Mouse (Mus musculus) cerebellum, postnatal 14 days (tissue): ENCODE results near the gene Rxra.

Source experiments
- DNase-seq, 2 experiments: peaks; one replicate each; pipeline ENCODE4 v3.0.0; 2021; ENCODE audit warnings: mixed read lengths in 2 of 2

Rxra gene

DNA sequence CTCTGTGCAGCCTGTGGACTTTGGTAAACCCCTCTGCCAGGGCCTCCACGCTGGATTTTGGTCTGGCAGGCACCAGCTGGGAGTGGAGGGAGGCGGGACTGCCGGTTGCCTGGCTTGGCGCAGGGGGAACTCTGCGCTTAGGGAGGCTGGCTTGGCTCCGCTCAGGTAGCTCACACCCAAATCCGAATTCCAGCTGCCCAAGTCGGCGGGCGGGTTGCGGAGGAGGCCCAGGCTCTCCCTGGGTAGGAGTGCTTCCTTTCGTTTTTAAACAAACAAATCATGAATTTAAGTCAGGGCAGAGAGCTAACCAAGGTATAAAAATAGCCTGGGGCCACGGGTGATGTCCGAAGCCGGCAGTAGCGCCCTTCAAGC, at the start of gene Rxra:
Gene Rxra, plus strand, starts transcription at position 335 of the 372 bp plus-strand sequence.
- no peak for DNase-seq

- no peak for DNase-seq
These were observed 49.6 kb upstream of the Rxra start for GRCm38 (mm10) chr2:27626604-27627003.

- no peak for DNase-seq
These were observed 45.5 kb upstream of the Rxra start for GRCm38 (mm10) chr2:27630601-27631285.

- no peak for DNase-seq
These were observed 42.8 kb upstream of the Rxra start for GRCm38 (mm10) chr2:27633471-27633870.

- no peak for DNase-seq
These were observed 42.2 kb upstream of the Rxra start for GRCm38 (mm10) chr2:27634018-27634417.

DNA sequence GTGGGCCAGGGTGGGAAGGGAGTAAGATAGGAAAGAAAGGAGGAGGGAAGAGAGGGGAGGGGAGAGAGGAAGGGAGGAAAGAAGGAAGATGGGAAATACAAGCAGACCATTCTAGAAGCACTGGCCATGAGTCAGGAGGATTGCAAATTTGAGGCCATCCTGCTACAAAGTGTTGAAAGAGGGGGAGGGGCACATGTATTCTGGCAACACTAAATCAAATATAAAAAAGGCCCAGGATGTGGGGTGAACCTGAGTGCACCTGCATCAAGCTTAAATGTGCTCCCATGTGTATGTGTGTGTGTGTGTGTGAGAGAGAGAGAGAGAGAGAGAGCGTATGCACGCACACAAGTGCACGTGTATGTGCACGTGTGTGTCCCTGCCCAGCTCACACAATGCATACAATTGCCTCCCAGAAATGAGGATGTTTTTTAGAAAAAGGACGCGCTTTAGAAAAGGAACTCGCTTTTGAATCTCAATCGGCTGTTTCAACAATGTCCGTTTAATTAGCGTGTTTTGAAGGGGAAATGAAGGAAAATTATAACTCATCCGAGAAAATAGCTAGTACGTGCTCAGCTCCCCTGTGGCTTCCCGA, 41.0 kb upstream of the Rxra start:
- DNase-seq, result no peak

DNA sequence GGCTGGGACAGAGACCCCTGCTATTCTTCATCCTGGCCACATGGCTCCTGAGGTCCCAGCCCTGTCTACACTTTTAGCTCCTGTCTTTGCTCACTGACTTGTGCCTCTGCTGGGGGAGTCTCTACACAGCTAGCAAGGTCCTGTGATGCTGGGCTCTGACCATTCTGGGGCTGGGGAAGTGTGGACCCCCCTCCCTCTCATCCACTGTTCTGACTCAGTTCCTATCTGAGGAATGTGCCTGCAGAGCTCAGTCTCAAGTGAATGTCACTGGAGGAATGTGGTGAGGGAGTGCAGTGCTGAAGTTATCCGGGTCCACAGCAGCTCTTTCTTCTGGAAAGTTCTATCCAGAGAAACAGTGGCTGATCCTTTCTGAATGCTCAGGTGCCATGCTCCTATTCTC, 39.4 kb upstream of the Rxra start:
- no peak for DNase-seq

GRCm38 (mm10) chr2:27637281-27637896, 38.9 kb upstream of the Rxra start:
- no peak for DNase-seq

- DNase-seq, result peak; percentile 37 to 45
These were observed 36.5 kb upstream of the Rxra start for GRCm38 (mm10) chr2:27639631-27640334.

DNA sequence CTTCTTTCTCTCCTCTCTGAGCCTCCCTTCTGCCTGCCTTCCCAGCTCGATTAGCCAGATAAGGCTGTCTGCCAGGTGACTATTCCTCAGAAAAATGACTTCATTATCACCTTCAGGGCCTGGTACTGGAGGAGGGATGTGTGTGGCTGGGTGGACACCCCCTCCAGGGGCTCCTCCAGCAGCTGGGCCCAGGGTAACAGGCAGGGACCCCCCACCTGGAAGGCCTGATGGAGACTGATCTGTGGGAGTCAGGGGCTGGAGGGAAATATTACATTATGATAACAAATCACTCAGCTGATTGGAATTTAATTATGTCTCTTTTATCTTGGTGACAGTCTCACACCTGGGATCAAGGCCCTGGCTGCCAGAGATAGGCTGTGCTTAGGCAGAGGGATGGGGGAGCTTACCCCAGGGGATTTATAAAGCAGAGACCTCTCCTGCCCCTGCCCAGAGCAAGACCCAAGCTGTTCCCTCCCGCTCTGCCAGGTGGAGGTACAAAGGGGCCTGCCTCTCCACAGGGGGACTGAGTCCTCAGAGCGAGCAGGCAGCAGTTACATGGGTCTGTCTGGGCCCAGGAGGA, 35.2 kb upstream of the Rxra start:
- DNase-seq, result peak in 1 of 2 experiments; percentile 27

DNA sequence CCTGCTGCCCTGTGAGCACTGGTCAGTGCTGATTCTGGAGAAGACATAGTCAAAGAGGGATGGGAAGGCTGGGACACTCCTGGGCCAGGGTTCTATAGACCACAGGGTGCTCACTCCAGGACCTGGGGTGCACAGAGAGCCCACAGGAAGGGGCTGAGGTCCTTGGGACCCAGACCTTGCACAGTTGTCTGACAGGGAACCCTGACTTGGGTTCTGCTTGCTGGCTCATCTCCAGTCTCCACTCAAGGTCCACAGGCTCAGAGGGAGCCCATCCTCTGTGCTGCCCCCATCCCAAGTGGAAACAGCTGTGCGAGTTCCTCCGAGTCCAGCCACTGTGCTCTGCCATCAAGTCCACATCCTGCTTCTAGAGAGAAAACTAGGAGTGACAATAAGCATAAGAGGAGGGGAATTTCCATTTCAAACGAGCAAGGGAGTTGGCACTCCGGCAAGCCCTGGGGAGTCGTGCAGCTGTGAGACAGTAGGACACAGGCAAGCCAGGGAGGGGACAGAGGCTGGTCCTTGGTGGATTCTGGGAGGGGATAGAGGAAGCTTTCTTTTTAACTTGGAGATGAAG, 31.6 kb upstream of the Rxra start:
- no peak for DNase-seq

DNA sequence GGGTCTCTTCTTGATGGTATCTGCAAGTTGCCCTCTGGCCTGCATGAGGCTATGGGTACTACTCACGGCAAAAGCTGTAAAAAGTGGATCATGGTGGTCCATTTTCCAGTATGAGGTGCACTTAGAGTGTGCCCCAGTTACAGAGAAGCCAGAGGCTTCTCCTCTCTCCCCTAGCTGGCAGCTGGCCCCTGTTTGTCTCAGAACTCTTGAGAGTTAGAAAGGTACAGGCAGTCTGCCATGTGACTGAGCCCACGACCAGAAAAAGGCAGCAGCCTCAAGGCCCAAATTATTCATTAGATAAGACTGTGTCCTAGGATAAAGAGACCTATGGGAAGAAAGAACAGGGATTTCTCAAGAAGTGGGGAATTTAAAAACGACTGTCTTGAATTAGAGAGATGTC, 30.8 kb upstream of the Rxra start:
- DNase-seq, result no peak

DNA sequence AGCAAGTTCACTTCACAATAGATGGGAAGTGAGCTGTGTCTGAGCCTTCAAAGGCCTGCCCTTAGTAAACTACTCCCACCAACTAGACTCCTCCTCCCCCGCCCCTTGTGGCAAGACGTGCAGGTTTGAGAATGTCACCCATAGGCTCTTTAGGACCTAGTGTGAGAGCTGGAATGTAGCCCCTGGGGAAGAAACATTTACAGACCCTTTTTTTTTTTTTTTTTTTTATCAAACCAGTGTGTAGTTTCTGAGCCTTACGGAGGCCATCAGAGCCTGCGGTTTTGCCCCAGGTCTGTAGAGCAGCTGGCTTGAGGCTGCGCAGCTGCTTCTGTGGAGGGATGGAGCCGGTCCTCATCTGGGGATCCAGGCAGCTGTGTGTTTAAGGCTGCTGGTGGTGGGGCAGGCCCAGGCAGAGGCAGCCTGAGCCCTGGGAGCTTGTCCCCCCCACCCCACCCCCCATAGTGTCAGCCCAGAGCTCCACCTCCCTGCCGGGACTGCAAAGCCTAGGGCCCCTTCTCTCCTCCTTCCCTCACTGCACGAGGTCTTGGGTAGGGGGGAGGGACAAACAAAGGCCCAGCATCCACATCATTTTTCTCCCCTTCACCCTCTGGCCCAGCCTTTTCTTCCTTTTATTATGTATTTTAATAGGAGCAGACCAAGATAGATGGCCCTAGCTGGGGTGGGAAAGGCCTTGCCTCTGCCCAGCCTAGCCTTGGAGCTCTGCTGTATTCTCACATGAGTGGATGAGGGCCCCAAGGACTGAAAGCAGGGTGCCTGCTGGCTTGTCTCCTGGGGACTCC, 26.2 kb upstream of the Rxra start:
- DNase-seq, result no peak

DNA sequence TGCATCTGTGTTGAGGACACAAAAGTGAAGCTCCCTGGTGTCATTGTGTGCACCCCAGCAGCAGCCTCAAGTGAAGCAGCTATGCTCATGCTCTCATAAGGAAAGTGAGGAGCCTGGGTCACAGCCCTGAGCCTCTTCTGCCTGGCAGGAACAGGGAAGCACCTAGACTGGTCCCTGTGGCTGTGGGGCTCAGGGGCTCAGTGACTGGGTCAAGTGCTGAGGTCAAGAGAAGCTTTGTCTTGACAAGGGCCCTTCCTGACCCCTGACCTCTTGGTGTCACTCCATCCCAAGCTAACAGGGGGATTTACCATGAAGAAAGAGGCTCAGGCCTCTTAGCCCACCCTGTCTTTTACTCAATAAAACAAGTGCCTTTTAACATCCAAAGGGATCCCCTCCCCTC, 25.2 kb upstream of the Rxra start:
- no peak for DNase-seq

DNA sequence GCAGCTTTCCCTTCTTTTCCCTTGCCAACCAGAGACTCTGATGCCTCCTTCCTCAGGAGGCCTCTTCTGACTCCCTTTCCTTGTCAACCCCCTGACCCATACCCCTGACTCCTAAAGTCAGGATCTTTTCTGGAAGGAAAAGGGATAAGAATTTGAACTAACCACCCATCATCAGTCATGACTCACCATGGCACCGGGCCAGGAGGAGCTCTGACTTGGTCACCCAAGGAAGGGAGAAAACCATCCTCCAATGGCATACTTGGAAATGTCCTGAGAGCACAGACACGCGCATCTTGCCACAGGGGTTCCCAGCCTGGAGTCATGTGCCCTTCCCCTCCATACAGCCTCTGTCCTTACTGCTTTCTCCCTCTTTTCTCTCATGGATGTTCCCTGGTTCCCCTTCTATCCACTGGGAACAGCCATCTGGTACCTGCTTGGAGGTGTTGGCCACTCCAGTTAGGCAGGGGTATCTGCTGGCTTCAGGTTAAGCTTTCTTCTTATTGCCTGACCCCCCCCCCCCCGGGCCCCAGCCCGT, 22.7 kb upstream of the Rxra start:
- peak in 1 of 2 experiments; percentile 31 for DNase-seq

DNA sequence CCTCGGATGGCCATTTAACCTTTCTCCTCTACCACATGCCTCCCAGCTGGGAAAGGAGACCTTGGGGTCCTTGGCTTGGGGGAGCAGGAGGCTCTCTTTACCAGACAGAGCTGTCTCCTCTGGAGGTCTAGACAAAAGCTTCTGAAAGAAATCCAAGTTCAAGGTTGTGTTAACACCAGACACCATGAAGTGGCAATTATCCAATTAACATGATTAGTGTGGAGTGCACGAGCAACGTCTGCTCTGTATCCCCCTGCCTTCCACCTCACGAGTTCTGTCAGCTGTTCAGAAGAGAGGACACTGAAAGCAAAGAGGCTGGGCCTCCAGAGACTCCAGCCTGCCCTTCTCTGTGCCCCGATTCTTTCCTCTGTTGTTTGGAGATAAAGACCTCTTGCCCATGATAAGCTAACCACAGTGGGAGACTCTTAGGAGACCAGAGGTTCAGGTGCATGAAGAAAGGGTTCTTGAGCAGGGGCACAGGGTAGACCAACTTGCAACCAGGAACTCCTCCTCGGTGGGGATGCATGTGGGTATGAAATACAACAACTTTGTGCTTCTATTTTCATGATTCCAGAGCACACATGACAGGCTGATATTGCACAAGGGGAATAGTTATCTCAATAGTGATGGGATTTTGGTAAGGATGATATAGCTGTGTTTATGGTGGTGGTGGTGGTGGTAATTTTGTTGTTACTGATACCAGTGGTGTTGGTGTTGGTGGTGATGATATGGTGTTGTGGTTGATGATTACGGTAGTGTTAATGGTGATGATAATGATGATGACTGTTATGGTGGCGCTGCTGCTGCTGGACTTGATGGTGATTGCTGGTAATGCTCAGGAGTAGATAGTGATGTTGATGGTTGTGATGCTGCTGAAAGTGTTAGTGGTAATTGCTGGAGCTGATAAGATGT, 21.7 kb upstream of the Rxra start:
- no peak for DNase-seq

- DNase-seq, result no peak
These were observed 19.7 kb upstream of the Rxra start for GRCm38 (mm10) chr2:27656576-27656975.

GRCm38 (mm10) chr2:27665284-27665683, 11.0 kb upstream of the Rxra start:
- no peak for DNase-seq

DNA sequence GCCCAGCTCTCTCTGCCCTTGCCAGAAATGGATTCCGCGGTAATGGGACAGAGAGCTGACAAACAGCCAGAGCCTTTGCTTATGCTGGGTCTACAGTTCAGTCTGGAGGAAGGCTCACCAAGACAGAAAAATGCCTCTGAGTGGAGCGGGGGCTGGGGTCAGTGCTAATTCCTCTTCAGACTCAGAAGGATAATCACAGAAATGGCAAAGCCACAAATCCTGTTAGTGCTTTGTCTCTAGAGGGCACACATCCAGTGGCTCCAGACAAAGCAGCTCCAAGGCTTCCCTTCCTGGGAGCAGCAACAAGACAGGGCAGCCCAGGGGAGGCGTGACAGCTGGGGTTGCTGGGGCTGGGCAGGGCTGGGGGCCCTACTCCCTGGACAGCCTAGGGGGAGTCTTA, 9.5 kb upstream of the Rxra start:
- no peak for DNase-seq

DNA sequence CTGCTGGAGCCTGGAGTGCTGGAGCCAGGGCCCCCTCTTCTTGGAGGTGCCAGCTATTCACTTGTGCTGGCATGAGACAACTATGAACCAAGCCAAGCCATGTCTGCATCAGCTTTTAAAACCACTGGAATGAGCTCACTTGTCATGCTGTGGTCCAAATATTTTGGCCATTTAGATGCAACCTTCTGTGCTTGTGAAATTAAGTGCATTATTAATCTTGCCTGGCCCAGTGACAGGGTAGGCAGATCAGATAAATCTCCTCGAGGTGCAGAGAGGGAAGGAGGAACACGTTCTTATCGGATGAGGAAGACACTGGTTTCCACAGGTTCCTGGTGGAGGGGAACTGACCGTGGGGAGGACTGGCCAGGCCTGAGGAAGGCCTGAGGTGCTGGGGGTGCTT, 8.6 kb upstream of the Rxra start:
- no peak for DNase-seq

- DNase-seq, result no peak
These were observed 5.5 kb upstream of the Rxra start for GRCm38 (mm10) chr2:27670746-27671145.
